Comparison of ENCODE assay signal across 28 mouse cellular contexts in genomic region chr6:92649063-92649462, GRCm38 (mm10). TPM values are rescaled to one million over a fixed set of nuclear protein-coding genes. Genes with fewer than 3 reads are reported as not detected.
DNase-seq lines count a peak whose midpoint lies in the region; ATAC-seq and TF ChIP-seq lines count a peak whose summit lies in the region.
"Had no signal": no experiment of that assay in that cellular context is flagged by ENCODE, and none has a peak within 500 bp of the region (broad histone marks: within the 10 kb centered on the region; RNA-seq: fewer than 3 reads in every experiment).

No protein-coding gene starts in this region.

- H3K4me2 ChIP-seq in neural tube, embryonic 13.5 days: no peak overlapping the region
- H3K4me2 ChIP-seq in embryonic facial prominence, embryonic 13.5 days: no peak overlapping the region
- H3K4me2 ChIP-seq: heart, embryonic 15.5 days; limb, embryonic 13.5 days; liver, embryonic 11.5 days; lung, embryonic 15.5 days had no signal

- H3K4me3 ChIP-seq in layer of hippocampus, adult 2 months: no peak overlapping the region
- no peak overlapping the region for H3K4me3 ChIP-seq in neural tube, embryonic 13.5 days
- no peak overlapping the region for H3K4me3 ChIP-seq in embryonic facial prominence, embryonic 13.5 days
- H3K4me3 ChIP-seq: erythroblast, embryonic 14.5 days; heart, embryonic 10.5 days; heart, embryonic 15.5 days; limb, embryonic 13.5 days; lung, embryonic 15.5 days; myocyte had no signal

- no peak for ATAC-seq in neural tube, embryonic 13.5 days (ENCODE audit: low read depth)
- no peak for ATAC-seq in embryonic facial prominence, embryonic 13.5 days (ENCODE audit: insufficient number of reproducible peaks, insufficient read depth, low FRiP score, low TSS enrichment, low read depth)
- ATAC-seq: forebrain, embryonic 16.5 days; intestine, embryonic 16.5 days; midbrain, embryonic 16.5 days had no signal

- no peak for DNase-seq in layer of hippocampus, adult 2 months (ENCODE audit: low spot score in 2 of 2)
- DNase-seq in layer of hippocampus, postnatal 36 days: no peak
- DNase-seq in neural tube, embryonic 10.5 days (ENCODE audit: extremely low spot score, low spot score): no peak
- no peak for DNase-seq in right cerebral cortex, postnatal 36 days (ENCODE audit: low spot score in 2 of 2)
- DNase-seq in cerebellum, adult 11 months: no peak
- DNase-seq: adrenal gland, postnatal 25 days; B cell, adult 2 months; cerebellum, adult 2 months; cerebellum, postnatal 14 days; gastrocnemius, postnatal 14 days; kidney, adult 8-10 months; kidney, postnatal 10 days; layer of hippocampus, adult 9-11 months; thymus, postnatal 14 days had no signal

- no peak overlapping the region for H3K9ac ChIP-seq in neural tube, embryonic 13.5 days
- no peak overlapping the region for H3K9ac ChIP-seq in embryonic facial prominence, embryonic 13.5 days
- H3K9ac ChIP-seq: heart, embryonic 15.5 days; limb, embryonic 13.5 days; lung, embryonic 15.5 days had no signal

- H3K9me3 ChIP-seq in neural tube, embryonic 13.5 days: no peaks in the 10 kb centered on the region
- no peaks in the 10 kb centered on the region for H3K9me3 ChIP-seq in embryonic facial prominence, embryonic 13.5 days
- H3K9me3 ChIP-seq: heart, embryonic 10.5 days; heart, embryonic 15.5 days; limb, embryonic 13.5 days; lung, embryonic 15.5 days had no signal

- H3K27me3 ChIP-seq in neural tube, embryonic 13.5 days: no peaks in the 10 kb centered on the region
- no peaks in the 10 kb centered on the region for H3K27me3 ChIP-seq in embryonic facial prominence, embryonic 13.5 days
- H3K27me3 ChIP-seq: heart, embryonic 15.5 days; limb, embryonic 13.5 days; lung, embryonic 15.5 days had no signal

- 56% methylated on average over 1 of the region's 1 CpGs for whole genome bisulfite sequencing in neural tube, embryonic 13.5 days
- WGBS in embryonic facial prominence, embryonic 13.5 days: 60% methylated on average over 1 of the region's 1 CpGs

- no peaks in the 10 kb centered on the region for H3K36me3 ChIP-seq in neural tube, embryonic 13.5 days
- H3K36me3 ChIP-seq in embryonic facial prominence, embryonic 13.5 days: no peaks in the 10 kb centered on the region
- H3K36me3 ChIP-seq: heart, embryonic 10.5 days; heart, embryonic 15.5 days; limb, embryonic 13.5 days; lung, embryonic 15.5 days had no signal

- H3K27ac ChIP-seq in layer of hippocampus, adult 2 months: peak overlapping the region; percentile 76
- 0 out of 2 replicates have a peak overlapping the region, but pooled peaks have one; percentile 34 for H3K27ac ChIP-seq in neural tube, embryonic 13.5 days (replicated peaks)
- H3K27ac ChIP-seq in embryonic facial prominence, embryonic 13.5 days: peak overlapping the region; percentile 73
- H3K27ac ChIP-seq: heart, embryonic 10.5 days; heart, embryonic 15.5 days; limb, embryonic 13.5 days; lung, embryonic 15.5 days had no signal

- peaks cover 15% of the 10 kb centered on the region for H3K4me1 ChIP-seq in neural tube, embryonic 13.5 days (replicated peaks)
- H3K4me1 ChIP-seq in embryonic facial prominence, embryonic 13.5 days: peaks cover 11% of the 10 kb centered on the region
- H3K4me1 ChIP-seq: heart, embryonic 10.5 days; heart, embryonic 15.5 days; lung, embryonic 15.5 days had no signal

- TF ChIP-seq CTCF in layer of hippocampus, adult 2 months (conservative IDR thresholded peaks at IDR 0.05): no peak

RNA-seq across cellular contexts. Expression of gene Prickle2, which starts 56.9 kb away (rescaled TPM):
- 100 to 1,000 TPM; 208 to 212 TPM for total RNA-seq in layer of hippocampus, adult 2 months (2021)
- 100 to 1,000 TPM; 199 to 212 TPM for total RNA-seq in layer of hippocampus, postnatal 36 days (2021)
- 12.3 and 13.8 TPM in 2 replicates for polyA plus RNA-seq in neural tube, embryonic 13.5 days (2015; fragmentation: Nextera tagmentation; extraction: Ambion mirVana)
- 6.5 and 8.8 TPM in 2 replicates for polyA plus RNA-seq in embryonic facial prominence, embryonic 13.5 days (2015; fragmentation: Nextera tagmentation; extraction: Ambion mirVana)
- total RNA-seq: granulocyte monocyte progenitor cell, adult 5-6 weeks; megakaryocyte, adult 5-6 weeks had no signal
- polyA plus RNA-seq: erythroblast, embryonic 14.5 days had no signal
